Mouse (Mus musculus) thymus, postnatal 25 days (tissue): Measurements from ENCODE around the gene Osbpl5.

Source experiments
- DNase-seq: peaks from one replicate; pipeline ENCODE4 v3.0.0; 2022

Osbpl5 gene

GRCm38 (mm10) chr7:143756125-143757026, at the start of gene Osbpl5:
Osbpl5 (minus strand) TSS chr7:143756985.
- DNase-seq: peak; percentile 21

GRCm38 (mm10) chr7:143805199-143805624, 48.4 kb upstream of the Osbpl5 start:
- DNase-seq: no peak

- no peak for DNase-seq
These were observed 44.6 kb upstream of the Osbpl5 start for GRCm38 (mm10) chr7:143801195-143802065.

GRCm38 (mm10) chr7:143800770-143801169, 44.0 kb upstream of the Osbpl5 start:
- DNase-seq: no peak

- DNase-seq: no peak
These were observed 42.0 kb upstream of the Osbpl5 start for GRCm38 (mm10) chr7:143798783-143799182.

GRCm38 (mm10) chr7:143793121-143793520, 36.3 kb upstream of the Osbpl5 start:
- DNase-seq: peak; percentile 62

- no peak for DNase-seq
These were observed 35.7 kb upstream of the Osbpl5 start for GRCm38 (mm10) chr7:143792336-143792985.

GRCm38 (mm10) chr7:143783996-143784829, 27.4 kb upstream of the Osbpl5 start, which contains the start of gene Mrgpre:
Mrgpre (minus strand) TSS chr7:143784500.
- DNase-seq: peak; percentile 74

- peak; percentile 21 for DNase-seq
These were observed 26.7 kb upstream of the Osbpl5 start for GRCm38 (mm10) chr7:143783378-143783995.

- no peak for DNase-seq
These were observed 20.6 kb upstream of the Osbpl5 start for GRCm38 (mm10) chr7:143777375-143777774.

GRCm38 (mm10) chr7:143776137-143776536, 19.4 kb upstream of the Osbpl5 start:
- DNase-seq: no peak

- no peak for DNase-seq
These were observed 12.7 kb upstream of the Osbpl5 start for GRCm38 (mm10) chr7:143769461-143769860.

- no peak for DNase-seq
These were observed 11.5 kb upstream of the Osbpl5 start for GRCm38 (mm10) chr7:143768267-143768666.

- no peak for DNase-seq
These were observed 10.1 kb upstream of the Osbpl5 start, which contains the start of gene Mrgprg for GRCm38 (mm10) chr7:143766893-143767292. Mrgprg (minus strand) TSS chr7:143766993.

GRCm38 (mm10) chr7:143764876-143765530, 8.2 kb upstream of the Osbpl5 start:
- DNase-seq: peak; percentile 57

- DNase-seq: peak; percentile 23
These were observed 7.0 kb upstream of the Osbpl5 start for GRCm38 (mm10) chr7:143763794-143764193.

GRCm38 (mm10) chr7:143758956-143759355, 2.2 kb upstream of the Osbpl5 start:
- no peak for DNase-seq

- DNase-seq: no peak
These were observed 911 bp upstream of the Osbpl5 start for GRCm38 (mm10) chr7:143757696-143758095.

- peak; percentile 87 for DNase-seq
These were observed 224 bp upstream of the Osbpl5 start for GRCm38 (mm10) chr7:143757027-143757390.

- no peak for DNase-seq
These were observed 1.2 kb downstream of the Osbpl5 start for GRCm38 (mm10) chr7:143755357-143756124.
